Mouse (Mus musculus) MEL-GATA-1-ER (cell line): ENCODE results near the gene Kcnma1.

Source experiments
- DNase-seq: peaks from one replicate; pipeline ENCODE4 v3.0.0-alpha.2; 2012; ENCODE audit warnings: low read depth; ENCODE audit errors: extremely low read depth

The Kcnma1 gene

DNA sequence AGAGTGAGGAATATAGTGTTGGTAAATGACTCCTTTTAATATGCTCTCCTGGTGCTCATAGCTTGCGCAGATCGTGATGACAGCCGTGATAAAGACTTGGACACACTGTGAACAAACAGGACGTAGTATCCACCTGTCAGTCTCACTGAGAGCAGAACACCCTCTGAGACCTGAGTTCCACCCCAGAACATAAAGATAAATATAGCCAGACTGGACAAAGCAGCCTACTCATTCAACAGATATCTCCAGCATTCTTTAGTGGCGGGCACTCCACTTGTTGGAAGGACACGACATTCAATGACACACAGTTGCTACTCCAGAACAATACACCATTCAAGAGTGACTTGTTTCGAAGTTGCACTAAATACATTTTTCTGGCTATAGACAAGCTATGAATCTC, 408.6 kb downstream of the Kcnma1 start:
- no peak for DNase-seq

DNA sequence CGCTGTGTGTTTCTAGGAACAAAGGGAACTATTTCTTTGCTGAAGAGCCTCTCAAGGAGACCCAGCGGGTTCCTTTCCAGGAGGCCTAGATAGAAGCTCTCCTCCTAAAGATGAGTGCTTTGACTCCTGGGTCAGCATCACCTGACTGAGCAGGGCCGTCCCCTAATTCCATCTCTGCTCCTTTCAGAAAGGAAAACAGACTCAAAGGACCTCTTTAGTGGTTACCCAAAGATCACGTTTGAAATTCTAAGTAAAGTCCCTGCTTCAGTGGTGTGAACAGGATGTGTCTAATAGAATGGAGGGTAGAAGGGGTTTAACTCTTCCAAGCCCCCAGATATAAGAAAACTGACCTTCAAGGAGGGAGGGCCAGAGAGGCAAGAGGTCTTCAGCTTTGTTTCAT, 411.4 kb downstream of the Kcnma1 start:
- DNase-seq = no peak

DNA sequence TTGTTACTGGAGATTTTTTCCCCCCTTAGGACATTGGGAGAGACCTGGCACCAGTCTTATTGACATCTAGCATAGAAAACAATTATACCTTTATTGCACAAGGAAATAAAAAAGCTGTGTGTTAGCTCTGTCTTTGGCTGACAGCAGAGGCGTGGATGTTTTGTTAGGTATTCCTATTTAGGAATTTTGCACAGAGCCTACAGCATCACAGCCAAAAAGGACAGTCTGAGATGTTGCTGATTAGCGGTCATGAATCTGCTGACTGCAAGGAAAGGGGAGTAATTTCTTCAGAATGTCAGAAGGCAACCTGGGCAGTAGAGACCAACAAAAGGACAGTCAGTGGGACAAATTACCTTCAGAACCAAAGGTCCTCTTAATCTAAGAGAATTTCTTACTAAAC, 412.2 kb downstream of the Kcnma1 start:
- no peak for DNase-seq

DNA sequence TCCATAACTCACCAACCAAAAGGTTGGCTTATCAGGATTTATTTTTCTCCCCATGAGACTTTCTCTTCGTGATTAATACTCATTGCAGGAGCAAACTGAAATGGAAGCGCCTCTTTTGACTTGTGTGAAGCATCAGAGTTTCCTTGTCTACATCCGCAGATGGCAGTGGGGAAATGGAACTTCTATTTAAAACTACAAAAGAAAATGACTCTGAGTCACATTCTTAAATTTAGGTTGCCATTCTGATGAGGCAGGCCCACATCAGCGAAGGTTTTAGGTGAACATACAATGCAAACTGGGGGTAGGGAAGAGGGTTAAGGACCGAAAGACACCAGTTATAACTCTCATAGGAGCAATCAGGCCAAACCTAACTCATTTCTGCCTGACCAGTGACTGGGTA, 419.7 kb downstream of the Kcnma1 start:
- DNase-seq = no peak

DNA sequence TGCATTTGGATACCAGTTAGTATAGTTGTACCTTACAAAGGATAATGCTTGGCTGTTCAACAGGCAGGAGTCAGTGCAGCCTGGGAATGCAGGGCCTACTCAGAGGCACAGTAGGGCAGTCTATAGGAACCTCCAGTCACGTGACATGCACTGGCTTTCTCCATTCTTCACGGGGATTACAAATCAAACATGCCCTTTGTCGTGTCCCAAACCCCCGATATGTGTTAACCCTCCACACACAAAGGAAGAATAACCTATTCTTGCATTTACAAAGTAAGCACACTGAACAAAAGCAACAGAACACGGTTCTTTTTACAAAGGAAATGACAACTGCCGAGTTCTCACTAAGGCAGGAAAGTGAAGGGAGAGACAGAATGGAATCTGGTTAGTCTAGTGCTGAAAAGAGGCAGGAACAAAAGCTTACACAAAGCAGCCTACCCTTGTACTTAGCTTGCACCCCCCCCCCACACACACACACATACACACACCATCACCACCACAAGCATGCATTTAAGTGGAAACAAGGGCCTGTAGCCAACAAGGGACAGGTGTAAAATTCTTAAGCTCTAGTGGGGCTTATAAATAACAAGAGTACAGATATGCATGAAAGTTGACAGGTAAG, 421.4 kb downstream of the Kcnma1 start:
- no peak for DNase-seq

DNA sequence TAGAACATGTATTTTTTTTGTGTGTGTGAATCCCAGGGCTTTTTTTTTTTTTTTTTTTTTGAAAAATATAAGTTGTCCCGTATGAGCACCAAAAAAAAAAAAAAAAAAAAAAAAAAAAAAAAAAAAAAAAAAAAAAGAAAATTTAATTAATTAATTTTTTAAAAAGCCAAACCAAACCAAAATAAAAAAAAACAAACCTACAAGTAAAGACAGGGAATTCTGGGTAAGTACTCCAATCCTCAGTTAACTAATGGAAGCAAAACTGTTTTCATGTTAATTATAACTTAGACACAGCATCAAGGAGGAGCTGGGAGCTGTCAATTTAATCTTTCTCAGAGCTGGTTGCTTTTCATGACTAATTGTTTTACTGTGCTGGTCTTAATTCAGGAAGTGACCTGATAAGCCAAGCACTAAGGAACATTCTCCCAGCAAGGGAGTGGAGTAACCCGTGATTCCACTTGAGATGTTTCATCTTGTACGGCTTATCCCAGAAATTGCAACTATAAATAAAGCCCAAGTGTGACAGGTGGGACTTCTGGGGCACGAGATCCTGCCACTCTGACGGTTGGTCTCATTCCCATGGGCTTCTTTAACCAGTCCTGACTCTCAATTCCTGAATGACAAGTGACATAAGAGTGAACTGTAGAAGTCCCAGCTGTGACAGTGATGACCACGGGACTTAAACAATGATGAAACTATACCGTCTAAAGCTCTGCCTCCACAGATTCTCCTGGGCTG, 424.4 kb downstream of the Kcnma1 start:
- no peak for DNase-seq

DNA sequence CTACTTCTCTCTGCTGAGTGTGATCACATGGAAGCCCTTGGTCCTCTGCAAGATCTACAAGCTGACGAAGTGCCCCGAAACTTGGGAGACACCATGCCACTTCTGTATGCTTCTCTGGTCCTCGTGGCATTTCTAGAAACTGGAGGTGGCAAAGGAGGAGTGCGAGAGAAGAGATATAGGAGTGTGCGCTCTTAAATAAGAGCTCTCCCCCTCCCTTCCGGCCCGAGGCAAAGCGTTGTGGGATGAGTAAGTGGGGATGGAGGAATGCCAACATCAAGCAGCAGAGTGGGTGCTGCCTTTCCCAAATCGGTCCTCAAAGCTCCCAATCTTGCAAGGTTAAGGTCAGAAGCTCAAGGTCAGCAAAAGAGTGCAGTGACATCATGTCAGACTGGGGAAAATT, 426.8 kb downstream of the Kcnma1 start:
- no peak for DNase-seq

DNA sequence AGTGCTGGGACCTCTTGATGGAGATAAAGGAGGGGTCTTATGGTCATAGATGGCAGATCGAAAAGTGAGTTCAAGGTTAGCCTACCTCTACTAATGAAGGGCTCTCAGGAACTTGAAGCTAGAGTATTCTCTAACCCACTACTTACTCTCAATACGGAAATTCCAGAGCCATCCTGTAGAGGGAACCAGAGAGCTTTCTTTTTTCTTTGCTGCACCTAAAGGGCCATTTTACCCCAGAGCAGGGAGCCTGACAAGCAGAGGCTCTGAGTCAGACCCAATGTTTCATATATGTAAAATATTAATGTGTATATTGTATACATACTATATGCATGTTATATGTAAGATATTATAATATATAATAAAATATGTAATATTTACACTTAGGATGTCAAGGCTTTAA, 431.1 kb downstream of the Kcnma1 start:
- no peak for DNase-seq

DNA sequence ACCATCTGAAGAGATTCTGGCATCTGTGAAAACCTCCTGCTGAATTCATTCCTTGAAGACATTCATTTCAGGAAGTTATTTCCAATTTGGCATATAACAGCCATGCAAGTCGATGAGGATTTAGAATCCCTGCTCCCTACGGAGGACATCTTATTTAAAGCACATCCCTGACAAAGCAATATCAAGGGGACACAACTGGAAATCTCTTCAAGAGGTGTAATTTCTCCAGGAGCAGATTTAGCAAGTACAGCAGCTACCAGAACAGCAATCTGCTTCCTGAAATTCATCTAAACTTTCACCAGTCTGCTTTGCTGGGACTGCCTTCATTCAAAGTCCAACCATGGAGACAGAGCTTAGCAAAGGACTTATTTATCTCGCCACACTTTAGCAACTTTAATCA, 433.0 kb downstream of the Kcnma1 start:
- no peak for DNase-seq

DNA sequence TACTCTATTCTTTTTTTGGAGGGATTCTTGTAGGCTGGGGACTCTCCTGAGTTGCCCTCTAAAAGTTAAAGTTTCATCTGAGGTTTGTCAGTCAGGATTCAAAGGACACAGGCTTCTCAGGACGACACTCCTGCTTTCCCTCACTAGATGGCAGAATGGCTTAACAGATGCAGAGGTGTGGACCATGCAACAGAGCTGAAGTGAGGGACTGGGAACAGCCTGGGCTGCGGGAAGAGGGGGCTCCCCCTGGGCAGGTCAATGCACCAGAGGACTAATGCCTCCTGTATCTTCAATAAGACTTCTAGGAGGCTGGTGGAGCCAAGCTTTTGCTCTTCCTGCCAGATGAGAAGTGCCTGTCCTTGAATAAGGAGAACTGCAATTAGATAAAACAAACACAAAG, 438.3 kb downstream of the Kcnma1 start:
- no peak for DNase-seq

DNA sequence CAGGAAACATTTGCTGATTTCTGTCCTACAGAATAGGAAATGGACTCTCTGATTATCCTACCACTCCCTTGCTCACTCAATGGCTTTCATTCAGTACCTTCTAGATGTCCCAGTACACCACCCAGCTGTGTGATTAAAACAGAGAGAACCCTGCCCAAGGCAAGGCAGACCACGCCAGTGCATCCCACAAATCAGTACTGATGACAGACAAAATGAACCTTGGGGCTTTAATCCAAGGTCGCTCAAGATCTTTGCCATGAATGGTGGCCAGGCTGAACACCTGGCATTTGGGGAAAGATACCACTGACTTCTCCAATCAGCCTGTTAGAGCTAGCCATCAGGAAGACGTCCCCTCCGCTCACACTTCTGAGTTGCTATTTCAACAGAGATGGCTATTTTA, 440.2 kb downstream of the Kcnma1 start:
- DNase-seq = no peak

DNA sequence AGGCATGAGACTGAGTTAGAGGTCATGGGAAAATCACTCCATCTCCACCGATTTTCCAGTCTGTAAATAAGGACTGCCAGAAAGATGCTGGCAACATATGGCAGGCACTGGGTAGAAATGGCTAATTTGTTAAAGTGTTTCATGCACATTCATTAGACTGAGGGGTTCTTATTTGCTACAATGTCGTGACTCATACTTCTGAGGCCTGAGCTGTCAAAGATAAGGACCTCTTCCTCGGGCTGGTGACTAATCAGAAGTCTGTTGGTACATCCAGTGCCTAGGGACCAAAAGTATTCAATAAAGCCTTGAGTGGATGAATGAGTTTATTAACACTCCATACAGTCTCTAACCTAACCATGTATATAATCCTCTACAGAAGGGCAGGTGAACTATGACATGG, 440.9 kb downstream of the Kcnma1 start:
- DNase-seq = no peak

DNA sequence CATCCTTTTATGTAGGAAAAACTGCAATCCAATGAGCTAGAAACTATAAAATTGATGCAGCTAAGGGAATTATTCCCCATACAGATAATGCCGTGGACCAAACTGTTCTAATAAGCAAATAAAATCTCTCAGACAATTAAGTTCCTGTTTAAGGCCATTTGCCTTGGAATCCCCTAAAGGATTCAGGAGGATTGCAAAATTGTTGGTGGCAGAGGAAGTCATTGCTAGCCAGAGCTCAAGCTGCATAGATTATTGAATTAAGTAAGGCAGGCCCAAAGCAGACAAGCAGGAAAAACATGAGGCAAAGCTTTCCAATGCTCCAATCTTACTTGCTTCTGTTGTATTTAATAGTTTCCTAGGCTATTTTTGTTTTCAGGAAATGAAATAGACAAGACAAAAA, 441.5 kb downstream of the Kcnma1 start:
- no peak for DNase-seq

DNA sequence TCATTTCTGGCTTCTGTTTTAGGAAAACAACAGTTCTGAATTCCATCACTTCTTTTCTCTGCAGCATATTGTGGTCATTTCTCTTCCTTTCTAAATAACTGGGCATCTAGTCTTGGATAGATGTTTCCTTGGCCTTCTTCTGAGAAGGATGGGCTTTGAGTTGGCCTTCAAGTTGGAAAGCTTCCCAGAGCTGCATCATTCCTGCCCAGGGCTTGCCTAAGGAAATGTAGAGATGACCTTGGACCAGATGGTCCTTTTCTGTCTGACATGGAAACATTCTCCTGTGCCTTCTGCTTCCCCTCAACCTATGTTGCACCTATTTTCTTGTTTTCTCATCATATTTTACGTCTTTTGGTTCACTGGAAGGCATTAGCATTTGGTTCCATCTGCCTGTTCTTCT, 444.0 kb downstream of the Kcnma1 start:
- DNase-seq = no peak

DNA sequence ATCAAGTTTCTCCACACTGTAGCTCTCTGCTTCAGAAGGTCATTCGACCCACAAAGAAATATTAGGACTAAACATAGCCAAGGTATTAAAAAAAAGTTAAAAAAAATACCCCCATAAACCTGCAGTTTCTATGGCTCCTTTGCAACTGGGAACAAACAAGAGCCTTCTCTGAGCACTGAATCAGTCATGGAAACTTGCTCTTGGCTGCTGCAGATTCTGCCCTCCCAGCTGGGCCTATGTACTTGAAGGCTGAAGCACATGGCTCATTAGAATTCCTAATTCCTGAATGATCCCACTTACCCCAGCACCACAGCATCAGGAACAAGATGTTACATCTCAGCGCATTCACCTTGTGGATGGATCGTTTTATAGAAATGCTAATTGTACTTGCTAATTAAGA, 448.4 kb downstream of the Kcnma1 start:
- no peak for DNase-seq

DNA sequence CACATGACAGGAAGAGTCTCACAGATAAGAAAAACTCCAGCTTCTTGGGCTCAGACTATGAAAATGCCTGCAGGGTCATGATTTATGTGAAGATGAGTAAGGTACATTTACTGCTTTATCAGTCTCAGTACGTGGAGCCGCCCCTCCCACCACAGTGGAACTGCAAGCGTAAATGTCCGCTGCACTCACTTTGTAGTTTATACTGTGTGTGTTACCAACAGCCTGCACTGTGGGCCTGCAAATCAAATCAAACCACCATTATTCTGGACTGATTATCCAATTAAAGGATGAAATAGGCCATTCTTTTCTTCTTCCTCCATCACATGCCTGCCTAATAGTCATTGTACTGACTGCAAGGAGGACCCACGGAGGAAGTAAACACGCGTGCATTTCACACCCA, 449.8 kb downstream of the Kcnma1 start:
- DNase-seq = no peak

DNA sequence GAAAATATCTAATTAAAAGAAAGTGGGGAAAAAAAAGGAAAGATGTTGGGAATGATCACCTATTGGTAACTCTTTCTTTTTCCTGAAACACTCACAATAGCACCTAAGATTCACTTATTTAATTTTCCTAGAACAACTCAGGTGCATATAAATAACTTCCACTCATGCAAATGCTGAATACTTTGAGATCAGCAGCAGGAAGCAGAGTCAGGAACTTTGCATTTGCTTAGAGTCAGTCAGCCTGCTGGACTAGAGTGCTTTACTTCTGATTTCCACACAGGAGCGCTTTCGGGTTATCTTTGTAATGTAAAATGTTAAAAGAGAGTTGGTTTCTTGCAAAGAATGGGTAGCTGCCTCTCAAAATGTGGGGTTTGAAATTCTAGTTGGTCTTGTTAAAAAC, 451.1 kb downstream of the Kcnma1 start:
- no peak for DNase-seq

DNA sequence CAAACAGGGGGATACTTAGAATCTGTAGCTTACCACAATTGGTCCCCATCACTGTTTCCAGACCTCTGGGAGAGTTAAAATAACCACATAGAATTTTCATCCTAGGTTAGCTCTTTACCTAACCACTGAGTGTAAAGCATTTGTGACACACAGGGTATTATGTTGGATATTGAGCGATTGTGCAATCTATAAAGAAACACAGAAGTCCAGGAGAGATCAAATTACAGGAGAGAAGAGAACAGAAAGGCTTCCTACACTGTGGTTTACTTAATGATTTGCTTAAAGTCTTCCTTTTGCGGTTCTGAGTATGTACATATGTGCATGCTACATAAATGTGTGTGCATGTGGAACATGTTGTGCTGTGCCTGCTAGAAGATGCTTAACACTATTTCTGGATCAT, 458.6 kb downstream of the Kcnma1 start:
- DNase-seq = no peak

DNA sequence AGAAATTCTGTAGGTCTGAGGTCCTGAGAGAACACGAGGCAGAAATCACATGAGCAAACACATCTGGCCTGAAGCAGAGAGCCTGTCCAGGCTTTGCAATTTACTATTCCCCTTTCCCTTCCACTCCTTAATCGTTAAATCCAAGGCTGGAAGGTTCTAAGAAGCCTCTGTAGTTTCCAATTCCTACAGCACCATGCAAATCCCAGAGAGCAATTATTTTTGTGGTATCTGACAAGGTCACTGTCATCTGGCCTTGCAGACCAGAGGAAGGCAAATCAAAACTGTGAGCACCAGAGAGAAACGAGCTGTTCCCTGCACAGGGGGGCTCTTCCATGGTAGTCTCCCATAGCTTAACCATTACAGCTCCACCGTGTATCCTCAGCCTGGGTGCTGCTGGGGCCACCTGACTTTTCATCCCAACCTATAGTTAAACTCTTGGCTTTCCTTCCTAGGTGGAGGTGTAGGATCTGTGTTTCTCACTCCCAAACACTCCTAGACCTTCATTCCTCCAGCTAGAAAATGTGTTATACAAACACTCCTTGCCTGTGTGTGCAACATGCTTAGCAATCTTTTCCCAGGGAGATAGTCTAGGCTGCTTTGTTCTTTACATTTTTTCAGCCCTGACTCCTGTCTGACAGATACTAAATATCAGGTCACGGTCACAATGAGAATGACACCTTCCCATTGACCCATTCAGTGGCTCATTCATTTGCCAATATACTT, 461.9 kb downstream of the Kcnma1 start:
- DNase-seq = no peak

DNA sequence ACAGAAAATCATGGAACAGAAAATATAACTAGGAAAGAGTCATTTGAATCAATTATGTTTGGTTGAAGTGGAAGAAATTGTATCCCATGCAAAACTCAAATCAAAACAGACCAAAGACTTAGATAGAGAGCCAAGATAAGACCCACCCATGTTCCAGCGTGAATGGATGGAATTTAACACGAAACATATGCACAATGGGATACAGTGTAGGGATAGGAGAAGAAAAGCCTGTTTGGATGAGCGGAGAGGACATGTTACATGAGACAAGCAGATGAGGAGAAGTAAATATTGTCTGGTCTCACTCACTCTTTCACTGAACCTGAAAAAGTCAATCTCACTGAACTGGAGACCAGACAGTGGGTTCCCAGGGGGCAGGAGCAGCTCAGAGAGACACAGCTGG, 463.8 kb downstream of the Kcnma1 start:
- DNase-seq = no peak

DNA sequence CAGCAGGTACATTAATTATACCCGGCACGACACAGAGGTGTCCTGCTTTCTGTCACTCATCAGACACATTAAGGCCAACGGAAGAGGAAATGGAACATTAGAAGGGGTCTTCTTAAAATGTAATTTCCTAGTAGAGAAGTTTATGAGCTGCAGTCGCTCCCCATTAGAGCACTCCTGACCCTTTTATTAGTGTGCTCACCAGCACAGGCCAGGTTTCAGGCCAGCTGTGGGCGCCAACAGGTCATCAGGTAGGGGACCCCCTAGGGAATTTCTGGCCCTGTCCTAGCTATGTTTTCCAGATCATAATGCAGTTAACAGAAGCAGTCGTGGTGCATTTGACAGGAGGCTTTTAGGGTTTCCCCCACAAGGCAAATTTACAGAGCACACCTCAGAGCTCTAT, 472.2 kb downstream of the Kcnma1 start:
- DNase-seq = no peak

DNA sequence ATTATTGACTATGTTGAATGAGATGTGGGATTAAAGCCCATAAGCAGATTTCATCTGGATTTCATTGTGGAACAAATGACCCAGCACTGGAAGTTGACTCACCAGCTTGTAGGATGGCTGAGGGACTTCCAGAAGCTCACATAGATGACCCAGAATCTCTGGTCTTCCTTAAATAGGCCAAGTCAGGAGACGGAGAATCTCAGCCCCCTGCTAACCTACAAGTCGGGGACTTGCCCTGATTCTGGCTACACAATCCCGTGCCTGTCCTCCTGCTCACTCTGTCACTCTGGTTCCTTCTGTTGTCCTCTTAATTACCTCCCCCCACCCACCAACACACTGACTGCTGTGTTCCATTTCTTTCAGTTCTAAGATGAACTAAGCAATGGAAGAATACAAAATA, 474.7 kb downstream of the Kcnma1 start:
- no peak for DNase-seq

DNA sequence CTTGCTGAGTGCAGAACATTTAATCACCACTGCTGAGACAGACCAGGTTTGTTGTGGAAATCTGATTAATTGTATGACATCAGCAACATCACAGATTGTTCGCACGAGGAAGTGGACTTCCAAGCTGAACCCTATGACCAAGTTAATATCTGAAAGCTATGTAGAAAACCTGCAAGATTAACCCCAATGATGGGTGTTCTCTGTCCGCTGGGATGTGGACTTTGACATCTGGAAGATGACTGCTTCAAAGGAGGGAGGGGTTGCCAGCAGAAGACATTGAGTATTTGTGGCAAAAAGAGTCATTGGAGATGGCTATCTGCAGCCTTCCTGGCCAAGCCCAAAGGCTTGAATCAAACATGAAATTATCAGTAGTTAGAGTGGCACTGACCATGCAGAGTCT, 480.9 kb downstream of the Kcnma1 start:
- no peak for DNase-seq
